Mouse (Mus musculus): ENCODE data around the gene Smchd1.

GRCm38 (mm10) chr17:71309711-71310485, 165.2 kb downstream of the Smchd1 start:
- TF ChIP-seq CTCF (IDR thresholded peaks at IDR 0.05) (no peak), EP300 (IDR thresholded peaks at IDR 0.05) (no peak)
